Mouse (Mus musculus) lung, embryonic 14.5 days (tissue): ENCODE measurements around the gene Cetn4. TPM values are rescaled to one million over a fixed set of nuclear protein-coding genes. Genes with fewer than 3 reads are reported as not detected.

Experiments
- ATAC-seq: fragments of 200-750 bp; cut with Nextera tagmentation; 2 replicates; pipeline ENCODE4 v1.8.0; 2017; ENCODE audit warnings: mild to moderate bottlenecking, moderate TSS enrichment, moderate library complexity; ENCODE audit not compliant: insufficient read depth
- DNase-seq: peaks from one replicate; pipeline ENCODE4 v3.0.0-alpha.2; 2015
- H3K27ac ChIP-seq: fragments of 300-500 bp; sonication (generic); 2 replicates; pipeline ENCODE4 v1.5.1; 2014; ENCODE audit warnings: low read depth, mild to moderate bottlenecking, moderate library complexity
- H3K27me3 ChIP-seq: fragments of 300-500 bp; sonication (generic); 2 replicates; pipeline ENCODE4 v1.6.1; 2014; ENCODE audit warnings: low read length, control low read depth; ENCODE audit not compliant: insufficient read depth
- H3K36me3 ChIP-seq: fragments of 300-500 bp; sonication (generic); 2 replicates; pipeline ENCODE4 v1.6.1; 2014; ENCODE audit warnings: control low read depth; ENCODE audit not compliant: insufficient read depth
- H3K4me1 ChIP-seq: fragments of 300-500 bp; sonication (generic); 2 replicates; pipeline ENCODE4 v1.6.1; 2014; ENCODE audit warnings: antibody characterized with exemption, control low read depth; ENCODE audit not compliant: insufficient read depth
- H3K4me2 ChIP-seq: fragments of 300-500 bp; sonication (generic); 2 replicates; pipeline ENCODE4 v1.6.1; 2014; ENCODE audit warnings: mild to moderate bottlenecking
- H3K4me3 ChIP-seq: fragments of 300-500 bp; sonication (generic); 2 replicates; pipeline ENCODE4 v1.5.1; 2014; ENCODE audit warnings: low read depth, low read length
- H3K9ac ChIP-seq: fragments of 300-500 bp; sonication (generic); 2 replicates; pipeline ENCODE4 v1.6.1; 2014
- H3K9me3 ChIP-seq: fragments of 300-500 bp; sonication (generic); 2 replicates; pipeline ENCODE4 v1.6.1; 2016; ENCODE audit warnings: low read depth, low read length, control low read depth
- CTCF ChIP-seq: IDR thresholded peaks from 2 replicates; pipeline ENCODE4 v1.5.1; 2016; ENCODE audit warnings: antibody characterized with exemption, low read depth
- WGBS: fragments of 180-500 bp; shearing (Covaris S2); extraction: QIAGEN DNeasy Blood & Tissue Kit; methylation state at CpG from one replicate; pipeline ENCODE4 v1.1.7; 2014; 5-methylcytosine and 5-hydroxymethylcytosine counted together
- polyA plus RNA-seq: library from polyadenylated mRNA; unstranded; fragments of >200 nt; fragmentation: Nextera tagmentation; extraction: Ambion mirVana; gene quantifications from 2 replicates; pipeline ENCODE4 v1.2.1, GENCODE M21; 2014

Gene Cetn4
- polyA plus RNA-seq, 1 experiment from 2014 or later = 2.6 TPM

GRCm38 (mm10) chr3:37280871-37281270 lies 31.6 kb downstream of the Cetn4 start:
- Histone ChIP-seq H3K4me3 (no peak overlapping the region), H3K4me2 (no peak overlapping the region), H3K9ac (no peak overlapping the region), H3K27me3 (no peaks in the 10 kb centered on the region), H3K36me3 (no peaks in the 10 kb centered on the region), H3K27ac (no peak overlapping the region), H3K9me3 (no peaks in the 10 kb centered on the region), H3K4me1 (no peaks in the 10 kb centered on the region)
- ATAC-seq (no peak), DNase-seq (no peak)
- 62% methylated on average over 8 of the region's 8 CpGs for WGBS
- TF ChIP-seq CTCF = no peak

GRCm38 (mm10) chr3:37280221-37280620 lies 32.3 kb downstream of the Cetn4 start:
- Histone ChIP-seq H3K27me3 (no peaks in the 10 kb centered on the region), H3K4me3 (no peak overlapping the region), H3K36me3 (no peaks in the 10 kb centered on the region), H3K4me1 (no peaks in the 10 kb centered on the region), H3K27ac (no peak overlapping the region), H3K4me2 (no peak overlapping the region), H3K9me3 (no peaks in the 10 kb centered on the region), H3K9ac (no peak overlapping the region)
- 87% methylated on average over 1 of the region's 1 CpGs for WGBS
- TF ChIP-seq CTCF = no peak
- ATAC-seq (no peak), DNase-seq (no peak)

GRCm38 (mm10) chr3:37274661-37275060 lies 37.8 kb downstream of the Cetn4 start:
- Histone ChIP-seq H3K9ac (no peak overlapping the region), H3K27me3 (no peaks in the 10 kb centered on the region), H3K4me3 (no peak overlapping the region), H3K36me3 (no peaks in the 10 kb centered on the region), H3K9me3 (no peaks in the 10 kb centered on the region), H3K4me1 (no peaks in the 10 kb centered on the region), H3K4me2 (no peak overlapping the region), H3K27ac (no peak overlapping the region)
- no peak for TF ChIP-seq CTCF
- no peak for ATAC-seq
- 64% methylated on average over 6 of the region's 6 CpGs for WGBS
- no peak for DNase-seq

GRCm38 (mm10) chr3:37273092-37273491 lies 39.4 kb downstream of the Cetn4 start:
- 77% methylated on average over 7 of the region's 7 CpGs for WGBS
- Histone ChIP-seq H3K4me1 (no peaks in the 10 kb centered on the region), H3K9ac (no peak overlapping the region), H3K4me3 (no peak overlapping the region), H3K27me3 (no peaks in the 10 kb centered on the region), H3K27ac (no peak overlapping the region), H3K4me2 (no peak overlapping the region), H3K9me3 (no peaks in the 10 kb centered on the region), H3K36me3 (no peaks in the 10 kb centered on the region)
- DNase-seq (no peak), ATAC-seq (no peak)
- no peak for TF ChIP-seq CTCF

GRCm38 (mm10) chr3:37271209-37271608 lies 41.3 kb downstream of the Cetn4 start:
- H3K4me1 ChIP-seq = no peaks in the 10 kb centered on the region
- WGBS = 3% methylated on average over 1 of the region's 1 CpGs
- no peaks in the 10 kb centered on the region for H3K27me3 ChIP-seq
- H3K9me3 ChIP-seq = no peaks in the 10 kb centered on the region
- H3K36me3 ChIP-seq = no peaks in the 10 kb centered on the region
- no peak overlapping the region for H3K4me2 ChIP-seq
- peak; percentile 80 for TF ChIP-seq CTCF
- H3K4me3 ChIP-seq = no peak overlapping the region
- no peak overlapping the region for H3K27ac ChIP-seq
- ATAC-seq = no peak
- peak; percentile 81 for DNase-seq
- H3K9ac ChIP-seq = no peak overlapping the region

GRCm38 (mm10) chr3:37269926-37270325 lies 42.6 kb downstream of the Cetn4 start:
- no peak overlapping the region for H3K27ac ChIP-seq
- H3K36me3 ChIP-seq = no peaks in the 10 kb centered on the region
- H3K27me3 ChIP-seq = no peaks in the 10 kb centered on the region
- ATAC-seq (no peak), DNase-seq (no peak)
- H3K9ac ChIP-seq = no peak overlapping the region
- H3K9me3 ChIP-seq = no peaks in the 10 kb centered on the region
- H3K4me3 ChIP-seq = no peak overlapping the region
- WGBS = 83% methylated on average over 4 of the region's 4 CpGs
- no peaks in the 10 kb centered on the region for H3K4me1 ChIP-seq
- H3K4me2 ChIP-seq = no peak overlapping the region
- TF ChIP-seq CTCF = no peak

GRCm38 (mm10) chr3:37268338-37268737 lies 44.2 kb downstream of the Cetn4 start:
- H3K27ac ChIP-seq = no peak overlapping the region
- no peaks in the 10 kb centered on the region for H3K9me3 ChIP-seq
- ATAC-seq (no peak), DNase-seq (no peak)
- no peak for TF ChIP-seq CTCF
- H3K4me3 ChIP-seq = no peak overlapping the region
- no peak overlapping the region for H3K9ac ChIP-seq
- H3K36me3 ChIP-seq = no peaks in the 10 kb centered on the region
- H3K4me1 ChIP-seq = no peaks in the 10 kb centered on the region
- 82% methylated on average over 11 of the region's 11 CpGs for WGBS
- no peaks in the 10 kb centered on the region for H3K27me3 ChIP-seq
- no peak overlapping the region for H3K4me2 ChIP-seq
